Mouse (Mus musculus) lung, postnatal 14 days (tissue): ENCODE results near the gene Gba.

Experiments
- DNase-seq: peaks from one replicate; pipeline ENCODE4 v3.0.0; 2021

The Gba gene

DNA sequence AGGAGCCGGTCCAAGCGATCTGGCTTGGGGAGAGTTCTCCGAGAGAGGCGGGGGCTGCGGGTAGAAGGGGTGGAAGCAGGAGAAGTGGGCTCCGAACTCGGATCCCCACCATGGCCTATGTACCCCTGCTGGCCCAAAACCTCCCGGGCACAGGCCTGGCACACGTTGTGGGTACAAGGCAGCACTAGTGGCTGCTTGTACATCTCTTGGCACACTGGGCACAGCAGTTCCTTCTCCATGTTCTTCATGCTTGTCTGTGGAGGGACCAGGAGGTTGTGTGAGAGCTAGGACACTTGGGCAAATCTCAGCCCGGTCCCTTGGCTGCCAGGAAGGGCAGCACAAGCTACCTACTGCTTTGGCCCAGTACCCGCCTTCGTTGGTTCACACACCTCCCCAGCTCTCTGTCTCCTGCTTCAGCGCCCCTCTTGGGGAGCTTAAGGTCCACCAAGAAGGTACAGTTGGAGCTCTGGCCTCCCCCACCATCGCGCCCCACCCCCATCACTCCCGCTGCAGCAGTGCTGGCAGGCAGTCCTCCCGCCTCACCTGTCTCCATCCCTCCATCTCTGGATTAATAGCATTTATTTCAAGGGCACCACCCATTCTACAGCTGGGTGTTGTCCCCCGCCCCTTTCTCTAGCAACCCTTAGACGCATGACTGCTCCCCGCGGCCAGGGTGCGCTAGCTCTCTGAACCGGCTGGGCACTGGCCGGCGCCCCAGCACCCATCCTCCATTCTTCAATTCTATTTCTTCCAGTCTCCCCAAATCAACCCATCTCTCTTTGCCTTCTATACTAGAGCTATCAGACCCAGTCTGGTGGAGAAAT, 41.6 kb downstream of the Gba start:
- DNase-seq: no peak

- DNase-seq: no peak
Observed at GRCm38 (mm10) chr3:89244982-89245687, 42.4 kb downstream of the Gba start.

DNA sequence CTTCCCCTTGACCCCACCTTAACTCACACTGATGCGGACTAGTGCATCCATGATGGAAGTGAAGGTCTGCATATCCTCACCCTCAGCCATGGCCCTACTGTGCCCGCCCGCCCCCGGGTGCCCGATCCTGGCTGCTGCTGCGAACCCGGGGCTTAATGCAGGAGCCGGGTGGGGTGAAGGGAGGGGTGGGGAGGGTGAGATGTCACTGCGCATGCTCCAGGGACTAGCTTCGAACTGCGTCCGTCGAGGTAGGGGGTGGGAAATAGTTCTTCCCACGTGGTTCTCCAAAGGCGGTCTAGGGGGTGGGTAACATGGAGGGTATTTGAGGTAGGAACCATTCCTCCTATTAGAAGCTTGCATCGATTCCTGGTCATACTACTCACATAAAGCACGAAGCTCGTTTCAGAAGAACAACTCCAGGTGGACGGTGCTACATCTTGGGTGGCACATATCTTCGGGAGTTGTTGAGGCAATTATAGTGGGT, 43.0 kb downstream of the Gba start, which contains the start of gene Krtcap2:
Gene Krtcap2 (plus strand): TSS at position 279 of the 484 bp plus-strand sequence.
- DNase-seq: no peak

DNA sequence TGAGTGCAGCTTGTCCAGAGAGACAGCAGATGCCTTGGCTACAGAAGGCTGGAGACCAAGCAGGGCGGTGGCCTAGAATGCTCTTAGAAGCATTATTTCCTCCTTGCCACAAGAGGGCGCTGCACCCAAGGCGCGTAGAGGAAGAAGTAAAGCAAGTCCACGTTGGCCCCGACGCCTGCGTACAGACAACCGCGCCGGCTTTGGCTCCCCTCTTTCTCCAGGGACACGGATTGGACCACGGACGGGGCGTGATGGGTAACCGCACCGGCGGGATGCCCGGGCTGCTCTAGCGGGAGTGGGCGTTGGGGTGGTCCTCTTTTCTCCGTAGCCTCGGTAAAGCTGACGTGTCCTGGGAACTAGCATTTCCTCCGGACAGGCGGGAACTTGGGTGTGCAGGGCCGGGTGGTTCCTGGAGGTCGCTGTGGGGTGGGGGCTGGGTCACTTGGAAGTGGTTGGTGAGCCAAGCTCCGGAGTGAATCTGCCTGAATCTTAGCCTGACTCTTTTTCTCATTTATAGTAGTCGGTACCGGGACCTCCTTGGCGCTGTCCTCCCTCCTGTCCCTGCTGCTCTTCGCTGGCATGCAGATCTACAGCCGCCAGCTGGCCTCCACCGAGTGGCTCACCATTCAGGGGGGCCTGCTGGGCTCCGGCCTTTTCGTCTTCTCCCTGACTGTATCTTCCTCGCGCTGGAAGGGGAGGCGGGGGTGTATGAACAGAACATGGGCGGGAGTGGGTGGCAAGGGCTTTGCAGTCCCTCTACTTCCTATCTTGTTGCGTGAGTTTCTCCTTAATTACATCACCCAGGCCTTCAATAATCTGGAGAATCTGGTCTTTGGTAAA, 43.8 kb downstream of the Gba start, which contains the start of gene Trim46:
Gene Trim46 (minus strand): TSS at position 49 of the 840 bp plus-strand sequence.
- DNase-seq: peak; percentile 90

DNA sequence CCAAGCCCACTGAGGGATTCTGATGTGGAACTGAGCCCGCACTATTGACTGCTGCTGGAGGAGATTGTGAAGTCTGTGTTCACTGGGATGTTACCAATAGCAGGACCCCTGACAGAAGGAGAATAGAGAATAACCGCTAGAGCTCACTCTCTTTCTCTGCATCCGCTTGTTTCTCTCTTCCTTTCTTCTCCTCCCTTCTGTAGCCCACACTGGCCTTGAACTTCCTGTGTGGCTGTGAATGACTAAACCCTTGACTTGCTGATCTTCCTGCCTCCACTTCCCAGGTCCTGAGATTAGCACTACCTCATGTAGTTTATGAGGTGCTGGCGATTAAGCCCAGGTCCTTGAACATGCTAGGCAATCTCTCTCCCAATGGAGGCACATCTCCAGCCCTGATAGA, 44.7 kb downstream of the Gba start:
- no peak for DNase-seq

GRCm38 (mm10) chr3:89250435-89251040, 47.8 kb downstream of the Gba start:
- DNase-seq: peak; percentile 81

DNA sequence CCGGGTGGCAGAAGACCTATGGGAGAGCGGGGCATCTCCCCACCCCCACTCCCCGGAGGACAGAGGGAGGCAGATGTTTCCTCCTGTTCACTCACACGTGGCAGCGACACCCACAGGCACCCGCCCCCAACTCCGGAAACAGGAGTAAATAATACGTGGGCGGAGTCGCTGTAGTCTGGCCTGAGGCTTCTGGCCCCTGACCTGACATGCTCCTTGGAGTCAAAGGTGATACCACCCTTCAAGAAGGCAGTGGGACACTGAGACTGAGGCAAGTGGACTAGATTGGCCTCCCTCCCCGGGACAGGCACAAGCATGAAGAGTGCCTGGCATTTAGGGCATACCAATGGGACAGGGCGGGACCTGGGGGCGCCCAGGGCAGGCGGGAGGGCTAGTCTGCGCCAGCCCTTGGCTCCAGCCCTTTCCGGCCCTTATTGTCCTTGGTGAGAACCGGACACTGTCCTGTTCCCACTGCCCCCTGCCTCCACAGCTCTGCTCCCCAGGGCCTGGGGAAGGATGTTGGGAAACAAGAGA, 48.7 kb downstream of the Gba start:
- peak; percentile 75 for DNase-seq

GRCm38 (mm10) chr3:89254994-89255393, 52.3 kb downstream of the Gba start:
- DNase-seq: no peak

DNA sequence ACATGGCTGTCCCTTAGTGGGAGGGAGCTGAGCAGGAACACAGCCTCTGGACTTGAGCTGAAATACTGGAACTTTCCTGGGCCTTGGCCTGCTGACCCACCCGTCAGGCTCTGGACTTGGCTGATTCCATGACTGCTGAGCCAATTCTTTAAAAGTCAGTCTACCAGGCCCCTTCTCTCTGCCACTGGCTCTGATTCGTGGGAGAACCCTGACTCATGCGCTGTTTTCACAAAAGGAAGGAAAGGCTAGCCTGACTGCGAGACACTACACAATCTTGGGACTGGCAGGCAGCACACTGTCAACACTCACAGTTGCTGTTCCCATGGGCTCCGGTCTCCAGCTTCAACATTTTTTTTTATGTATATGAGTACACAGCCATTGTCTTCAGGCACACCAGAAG, 53.4 kb downstream of the Gba start:
- DNase-seq: no peak
